Mouse (Mus musculus) lung, adult 2 months (tissue): ENCODE measurements at regions not wholly inside any gene's neighbourhood (a gene's known extent, or its start where the extent isn't known, plus 50 kb on each side); places are given as distances from the start of the nearest gene placed in this dataset.

ENCODE experiments used
- CTCF ChIP-seq: fragments of 200-500 bp; IDR thresholded peaks from 2 replicates; pipeline ENCODE4 v1.5.1; 2011; ENCODE audit warnings: mild to moderate bottlenecking, low read length, control low read depth; ENCODE audit not compliant: insufficient read depth
- POLR2A ChIP-seq: fragments of 200-500 bp; IDR thresholded peaks from 2 replicates; pipeline ENCODE4 v1.6.1; 2011; ENCODE audit warnings: low read depth, mild to moderate bottlenecking, control low read depth, low read length, borderline replicate concordance; ENCODE audit errors: extremely low read depth

DNA sequence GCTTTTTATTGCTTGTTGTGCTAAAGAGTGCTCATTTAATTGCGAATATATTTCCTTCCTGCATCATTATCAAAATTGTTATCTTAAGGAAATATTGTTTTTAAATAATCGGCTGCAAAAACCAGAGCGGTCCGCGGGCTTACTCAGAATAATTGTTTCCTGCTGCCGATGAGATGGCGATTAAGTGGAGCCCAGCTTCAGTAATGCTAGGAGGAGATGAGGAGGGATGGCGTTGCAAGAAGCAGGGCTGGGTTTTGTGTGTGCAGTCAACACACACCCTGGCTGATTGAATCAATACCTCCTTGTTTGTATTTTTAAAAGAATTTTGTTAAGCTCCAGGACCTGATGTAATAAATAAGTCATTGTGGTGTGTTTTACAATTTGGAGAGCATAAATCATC lies 331.2 kb downstream of the Setd4 start:
- TF ChIP-seq POLR2A = no peak
- TF ChIP-seq CTCF = no peak
